Mouse (Mus musculus): ENCODE data around the gene Arhgef39.

- TF ChIP-seq CTCF (IDR thresholded peaks at IDR 0.05; ENCODE audit: low read depth, low read length), result no peak
- TF ChIP-seq POLR2A (IDR thresholded peaks at IDR 0.05; ENCODE audit: insufficient read depth, low read length), result no peak
- no peak for TF ChIP-seq EP300 (IDR thresholded peaks at IDR 0.05; ENCODE audit: insufficient read depth, low read depth, low read length)
Observed at GRCm38 (mm10) chr4:43530081-43530501, 30.6 kb upstream of the Arhgef39 start.
